Mouse (Mus musculus) right cerebral cortex, adult 2 months (tissue): Measurements from ENCODE around the gene Rnf34.

Experiments
- DNase-seq, 2 experiments: peaks; one replicate each; pipeline ENCODE4 v3.0.0; 2021 to 2022; ENCODE audit warnings: low spot score in 2 of 2

Gene Rnf34

DNA sequence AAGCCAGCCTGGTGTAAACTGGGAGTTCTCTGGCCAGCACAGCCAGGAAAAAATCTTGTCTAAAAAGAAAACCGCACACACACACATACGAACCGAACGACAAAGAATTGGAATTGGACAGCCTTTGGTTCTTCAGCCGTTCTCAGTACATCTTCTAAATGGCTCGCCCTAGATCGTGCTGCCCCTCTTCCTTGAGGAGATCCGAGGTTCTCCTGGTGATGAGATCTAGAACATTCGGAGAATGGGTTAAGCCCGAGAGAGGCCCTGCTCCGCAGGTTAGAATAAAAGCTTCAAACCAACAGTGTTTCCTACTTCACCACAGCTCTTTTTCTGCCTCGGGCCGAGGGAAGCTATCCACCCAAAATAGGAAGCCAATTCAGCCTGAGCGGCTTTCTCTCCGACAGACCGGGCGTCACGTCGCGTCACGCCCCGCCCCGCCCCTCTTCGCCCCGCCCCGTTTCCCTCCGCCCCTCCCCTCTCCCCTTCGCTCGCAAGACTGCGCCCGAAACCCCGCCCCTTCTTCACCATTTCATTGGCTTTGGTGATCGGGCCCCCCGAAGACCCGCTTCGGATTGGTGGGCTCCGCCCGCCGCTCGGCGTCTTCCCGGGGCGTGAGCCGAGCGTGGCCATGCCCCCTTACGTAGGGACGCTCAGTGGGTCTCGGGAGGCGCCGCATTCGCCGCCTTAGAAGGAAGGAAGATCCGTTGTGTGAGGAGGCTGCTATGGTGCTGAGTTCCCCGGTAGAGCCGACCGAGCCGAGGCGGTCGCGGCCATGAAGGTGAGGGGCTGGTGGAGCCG, at the start of gene Rnf34:
Gene Rnf34 (plus strand): TSS at position 528 of the 798 bp plus-strand sequence.
- peak; percentile 95 to 96 for DNase-seq

DNA sequence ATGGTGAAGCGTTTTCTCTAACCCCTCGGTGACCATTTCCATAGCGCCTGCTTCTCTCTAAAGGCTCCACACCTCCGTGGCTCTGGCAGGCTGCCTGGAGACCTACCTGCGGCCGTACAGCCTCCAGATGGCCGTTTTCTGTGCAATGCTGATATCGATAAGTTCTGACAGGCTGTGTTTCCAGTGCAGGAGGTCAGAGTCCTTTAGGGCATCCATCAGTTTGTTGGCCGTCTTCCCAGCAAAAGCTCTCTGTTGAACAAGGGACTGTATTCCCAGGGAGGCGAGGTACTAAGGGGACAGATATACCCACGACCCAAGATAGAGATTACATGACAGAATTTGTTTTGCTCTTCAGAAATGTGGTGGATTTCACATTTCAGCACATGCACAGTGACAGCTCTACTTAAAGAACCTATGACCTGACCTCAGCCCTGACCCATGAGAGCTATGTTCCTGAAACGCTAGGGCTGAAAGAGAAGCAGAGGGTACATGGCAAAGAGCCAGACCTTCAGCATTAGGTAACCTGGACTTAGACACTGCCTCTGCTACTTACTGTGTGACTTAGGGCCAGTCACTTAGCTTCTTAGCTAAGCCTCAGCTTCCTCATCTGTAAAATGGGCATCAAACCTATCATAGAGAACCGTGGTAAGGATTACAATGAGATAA, 49.4 kb upstream of the Rnf34 start:
- DNase-seq, result no peak

DNA sequence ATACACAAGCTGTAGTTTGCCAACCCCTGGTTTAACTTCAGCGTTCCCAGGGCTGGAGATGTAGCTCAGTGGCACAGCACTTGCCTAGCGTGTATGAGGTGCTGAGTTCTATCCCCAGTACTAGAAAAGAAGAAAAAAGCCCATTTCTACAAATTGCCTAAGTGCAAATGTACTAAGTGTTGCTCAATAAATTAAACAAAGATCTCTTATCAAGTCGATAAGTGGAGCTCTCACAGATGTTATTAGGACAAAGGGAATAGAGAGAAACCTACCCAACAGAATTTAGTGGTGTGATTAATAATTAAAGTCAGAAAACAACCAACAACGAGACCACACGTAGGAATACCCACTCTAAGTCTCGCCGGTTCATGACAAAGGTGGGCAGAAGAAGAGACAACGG, 48.2 kb upstream of the Rnf34 start:
- DNase-seq, result no peak

DNA sequence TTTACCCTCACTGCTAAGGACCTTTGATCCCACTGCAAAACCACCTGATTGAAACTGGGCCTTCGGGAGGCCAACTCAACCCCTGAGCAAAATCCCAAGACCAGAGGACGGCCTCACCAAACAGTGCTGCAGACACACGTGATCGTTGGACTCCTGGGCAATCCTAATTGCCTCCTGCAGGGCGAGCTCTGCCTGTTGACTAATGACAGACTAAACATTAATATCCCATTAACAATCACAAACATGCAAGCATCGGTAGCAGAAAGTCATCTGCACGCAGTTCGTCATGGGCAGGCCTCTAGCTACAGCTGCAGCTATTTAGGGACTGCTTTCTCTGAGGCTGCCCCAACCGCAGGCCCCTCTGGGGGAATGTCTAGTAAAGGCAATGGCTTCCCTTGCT, 47.1 kb upstream of the Rnf34 start:
- DNase-seq, result no peak

DNA sequence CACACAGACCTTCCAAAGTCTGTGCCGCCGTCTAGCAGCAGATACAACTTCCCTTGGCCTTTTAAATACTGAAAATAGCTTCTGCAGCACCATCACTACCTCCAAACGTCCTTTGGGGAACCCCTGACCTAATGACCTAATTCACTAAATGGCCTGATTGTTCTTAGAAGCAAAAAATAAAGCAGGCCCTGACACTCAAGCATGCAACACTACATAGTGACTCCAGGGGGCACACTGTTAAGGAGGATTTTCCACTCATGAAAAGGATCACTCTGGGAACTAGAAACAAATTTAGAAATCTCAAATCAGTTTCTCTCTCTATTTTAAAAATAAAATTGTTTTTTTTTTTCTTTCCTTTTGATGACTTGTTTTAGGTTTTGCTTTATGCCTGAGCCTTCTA, 44.3 kb upstream of the Rnf34 start:
- no peak for DNase-seq

DNA sequence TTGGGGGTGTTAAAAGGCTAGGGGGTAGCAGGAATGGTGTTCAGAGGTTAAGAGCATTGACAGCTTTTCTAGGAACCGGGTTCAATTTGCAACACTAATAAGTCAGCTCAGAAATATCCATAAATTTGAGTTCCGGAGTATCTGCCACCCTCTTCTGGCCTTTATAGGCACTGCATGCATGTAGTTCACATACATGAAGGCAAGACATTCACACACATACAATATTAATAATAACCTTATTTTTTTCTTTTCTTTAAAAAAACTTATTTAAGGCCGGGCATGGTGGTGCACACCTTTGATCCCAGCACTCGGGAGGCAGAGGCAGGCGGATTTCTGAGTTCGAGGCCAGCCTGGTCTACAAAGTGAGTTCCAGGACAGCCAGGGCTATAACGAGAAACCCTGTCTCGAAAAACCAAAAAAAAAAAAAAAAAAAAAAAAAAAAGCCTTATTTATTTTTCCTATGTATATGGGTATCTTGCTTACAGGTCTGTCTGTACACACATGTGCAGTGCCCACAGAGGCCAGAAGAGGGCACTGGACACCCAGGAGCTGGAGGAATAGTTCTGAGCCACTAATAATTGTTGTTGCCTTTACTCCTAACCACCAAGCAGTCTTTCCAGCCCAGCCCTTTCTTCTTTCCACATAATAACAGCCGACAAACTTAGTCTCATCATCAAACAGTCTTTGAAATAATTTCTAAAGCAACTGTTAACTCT, 38.3 kb upstream of the Rnf34 start:
- DNase-seq, result peak; percentile 52 to 53

DNA sequence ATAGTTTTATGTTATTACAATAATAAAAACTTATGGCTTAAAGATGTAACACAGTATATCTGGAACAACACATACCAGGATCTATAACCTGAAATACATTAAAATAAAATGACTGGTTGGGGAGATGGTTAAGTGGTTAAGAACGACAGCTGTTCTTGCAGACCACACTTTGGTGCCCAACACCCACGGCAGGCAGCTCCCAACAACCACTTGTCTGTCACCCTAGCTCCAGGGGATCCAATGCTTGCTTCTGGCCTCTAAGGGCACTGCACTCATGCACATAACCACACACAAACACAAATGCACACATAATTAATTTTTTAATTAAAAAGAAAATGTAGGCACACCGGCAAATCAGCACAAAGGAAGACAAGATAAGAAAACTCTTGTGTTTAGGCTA, 37.1 kb upstream of the Rnf34 start:
- DNase-seq, result no peak

DNA sequence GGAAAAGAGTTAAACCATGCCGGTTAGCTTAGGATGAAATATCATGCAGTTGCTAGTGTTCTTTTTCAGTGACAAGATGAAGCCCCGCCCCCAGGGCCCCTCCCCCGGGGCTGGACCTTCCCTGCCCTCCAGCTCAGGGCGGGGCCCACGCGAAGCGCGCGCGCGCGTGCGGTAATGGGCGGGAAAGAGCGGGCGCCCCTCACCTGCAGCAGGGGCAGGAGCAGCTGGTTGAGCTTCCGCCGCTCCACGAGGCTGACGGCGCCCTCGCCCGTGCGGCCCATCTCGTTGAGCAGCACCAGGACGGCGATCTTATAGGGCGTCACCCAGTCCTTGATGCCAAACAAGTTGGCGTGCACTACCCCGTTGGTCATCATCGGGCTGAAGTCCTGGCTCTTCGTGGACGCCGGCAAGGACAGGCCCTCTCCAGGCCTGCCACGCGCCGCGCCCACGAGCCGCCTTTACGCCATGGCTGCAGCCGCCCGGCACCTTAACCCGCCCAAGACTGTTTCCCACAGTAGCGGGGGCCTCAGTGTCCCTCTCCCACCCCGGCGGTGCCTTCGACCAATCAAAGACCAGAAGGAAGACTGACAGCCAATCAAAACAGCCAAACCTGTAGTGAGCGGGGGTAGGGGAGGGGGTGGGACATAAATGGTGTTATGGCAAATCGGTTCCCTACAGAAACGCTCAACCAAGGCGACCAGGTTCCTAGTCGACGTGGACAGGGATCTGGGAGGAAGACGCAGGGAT, 28.9 kb upstream of the Rnf34 start, which contains the start of gene Anapc5:
Gene Anapc5 (minus strand): TSS at position 563 of the 747 bp plus-strand sequence.
- DNase-seq, result peak; percentile 91 to 92

DNA sequence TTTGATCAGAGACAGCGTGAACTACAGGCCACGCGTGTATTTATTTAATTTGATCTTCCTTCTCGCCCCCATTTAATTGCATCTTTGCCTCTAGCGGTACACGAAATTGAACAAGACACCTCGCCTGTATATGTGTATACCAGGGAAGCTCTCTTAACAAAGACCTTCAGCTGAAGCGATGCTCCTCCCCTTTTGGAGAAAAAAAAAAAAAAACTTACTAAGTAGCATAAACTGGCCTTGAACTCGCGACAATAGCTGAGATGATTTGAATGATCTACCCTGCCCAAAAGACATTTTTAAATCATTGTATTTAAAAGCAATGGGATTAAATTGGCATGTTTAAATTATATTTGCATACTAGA, 28.3 kb upstream of the Rnf34 start:
- no peak for DNase-seq

DNA sequence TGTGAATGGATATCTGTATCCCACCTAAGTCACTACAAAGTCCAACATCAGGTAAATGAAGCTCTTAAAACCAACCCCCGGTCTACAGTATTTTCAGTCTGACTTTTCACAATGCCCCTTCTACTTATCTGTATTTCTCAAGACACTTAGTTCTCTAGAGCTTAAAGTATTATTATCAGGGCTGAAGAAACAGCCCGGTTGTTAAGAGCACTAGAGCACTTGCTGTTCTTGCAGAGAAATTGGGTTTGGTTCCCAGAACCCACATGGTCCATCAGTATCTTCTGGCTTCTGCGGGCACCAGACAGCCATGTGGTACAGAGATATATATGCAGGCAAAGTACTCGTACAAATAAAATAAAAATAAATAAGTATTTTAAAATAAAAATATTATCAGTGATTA, 27.4 kb upstream of the Rnf34 start:
- DNase-seq, result no peak

DNA sequence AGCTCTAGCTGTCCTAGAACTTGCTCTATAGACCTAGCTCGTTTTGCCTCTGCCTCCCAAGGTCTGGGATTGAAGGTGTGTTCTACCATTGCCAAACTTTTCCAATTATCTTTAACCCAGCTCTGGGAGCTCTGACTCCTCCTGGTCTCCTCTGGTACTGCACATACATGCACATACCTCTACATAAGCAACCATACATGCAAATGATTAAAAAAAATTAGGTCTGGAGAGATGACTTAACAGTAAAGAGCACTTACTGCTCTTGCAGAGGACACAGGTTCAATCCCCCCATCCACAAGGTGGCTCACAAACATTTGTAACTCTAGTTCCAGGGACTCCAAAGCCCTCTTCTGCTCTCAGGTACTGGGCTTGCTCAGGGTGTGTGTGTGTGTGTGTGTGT, 25.9 kb upstream of the Rnf34 start:
- no peak for DNase-seq

DNA sequence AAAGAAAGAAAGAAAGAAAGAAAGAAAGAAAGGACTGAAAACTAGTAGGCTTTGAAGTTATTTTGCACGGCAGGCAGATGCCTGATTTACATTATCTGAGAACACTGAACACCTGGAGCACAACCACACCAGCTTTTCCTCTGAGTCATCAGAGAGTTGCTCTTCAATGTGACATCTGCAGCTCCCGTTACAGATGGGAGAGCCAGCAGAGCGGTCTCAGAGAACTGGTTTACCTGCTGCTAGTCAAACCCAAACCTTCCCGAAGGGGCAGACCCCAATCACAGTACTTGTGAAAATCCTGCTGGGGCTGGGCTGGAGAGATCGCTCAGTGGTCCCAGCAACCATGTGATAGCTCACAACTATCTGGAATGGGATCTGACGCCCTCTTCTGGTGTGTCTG, 25.4 kb upstream of the Rnf34 start:
- no peak for DNase-seq

DNA sequence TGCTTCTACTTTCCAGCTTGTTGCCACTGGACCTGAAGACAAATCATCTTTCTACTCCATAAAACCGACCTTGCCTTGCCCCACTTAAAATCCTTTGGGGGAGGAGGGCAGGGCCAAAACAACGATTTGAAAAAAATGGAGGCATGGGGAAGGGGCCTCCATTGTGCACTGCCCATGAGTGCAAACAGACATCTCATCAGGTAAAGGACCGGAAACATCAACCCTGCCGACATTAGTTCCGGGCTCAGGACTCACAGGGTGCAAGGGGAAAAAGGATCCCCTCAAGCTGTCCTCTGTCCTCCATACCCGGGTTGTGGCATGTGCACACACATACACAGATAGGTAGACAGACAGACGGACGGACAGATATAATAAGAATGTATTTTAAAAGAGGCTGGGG, 24.7 kb upstream of the Rnf34 start:
- no peak for DNase-seq

DNA sequence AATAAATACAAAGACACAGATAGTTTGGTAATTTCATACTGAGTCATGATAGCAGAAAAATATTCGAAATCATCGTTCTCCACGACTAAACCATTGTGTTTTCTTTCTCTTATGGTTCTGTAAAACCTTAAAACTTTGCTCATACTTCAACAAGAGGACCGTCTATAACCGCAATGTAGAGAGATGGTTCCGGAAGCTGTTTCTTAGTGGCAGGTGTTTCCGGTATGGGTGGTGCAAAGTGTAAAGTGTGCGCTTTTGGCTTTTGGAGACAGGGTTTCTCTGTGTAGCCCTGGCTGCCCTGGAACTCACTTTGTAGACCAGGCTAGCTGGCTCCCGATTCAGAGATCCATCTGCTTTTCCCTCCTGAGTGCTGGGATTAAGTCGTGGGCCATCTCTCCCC, 17.3 kb upstream of the Rnf34 start:
- no peak for DNase-seq

DNA sequence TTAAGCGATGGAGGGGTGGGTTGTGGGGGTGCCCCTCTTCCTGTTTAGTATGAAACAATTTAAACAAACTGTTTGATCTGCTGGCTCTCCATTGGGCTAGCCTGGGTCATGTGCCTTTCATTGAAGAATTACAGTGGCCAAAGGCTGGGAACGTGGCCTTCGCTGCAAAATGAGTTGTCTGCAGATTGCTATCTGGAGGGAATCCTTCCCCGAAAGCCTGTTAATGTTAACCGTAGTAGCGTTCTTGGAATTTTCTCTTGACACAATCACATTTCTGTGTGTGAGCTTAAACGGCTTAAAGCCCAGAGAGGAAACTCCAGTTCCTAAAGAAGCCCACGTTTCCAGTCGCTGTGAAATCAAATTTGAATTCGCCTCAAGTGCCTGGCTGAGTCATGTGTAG, 16.9 kb upstream of the Rnf34 start:
- DNase-seq, result no peak

DNA sequence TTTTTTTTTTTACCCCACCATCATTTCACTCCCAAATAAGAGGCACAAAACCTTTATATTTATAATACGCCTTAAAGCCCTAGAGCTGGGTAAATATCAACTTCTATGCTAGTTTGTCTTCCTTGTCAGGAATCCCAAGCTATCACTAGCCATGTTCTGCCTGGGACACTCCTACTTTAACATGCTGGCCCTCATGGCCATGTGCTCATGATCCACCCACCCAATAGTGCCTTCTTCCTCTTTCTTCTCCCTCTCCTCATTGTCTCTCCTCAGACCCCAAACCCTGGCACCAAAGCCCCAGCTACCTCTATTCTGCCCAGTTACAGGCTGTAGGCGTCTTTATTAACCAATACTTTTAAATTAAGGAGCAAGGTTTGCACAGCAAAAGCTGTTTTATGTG, 8.7 kb upstream of the Rnf34 start:
- no peak for DNase-seq

DNA sequence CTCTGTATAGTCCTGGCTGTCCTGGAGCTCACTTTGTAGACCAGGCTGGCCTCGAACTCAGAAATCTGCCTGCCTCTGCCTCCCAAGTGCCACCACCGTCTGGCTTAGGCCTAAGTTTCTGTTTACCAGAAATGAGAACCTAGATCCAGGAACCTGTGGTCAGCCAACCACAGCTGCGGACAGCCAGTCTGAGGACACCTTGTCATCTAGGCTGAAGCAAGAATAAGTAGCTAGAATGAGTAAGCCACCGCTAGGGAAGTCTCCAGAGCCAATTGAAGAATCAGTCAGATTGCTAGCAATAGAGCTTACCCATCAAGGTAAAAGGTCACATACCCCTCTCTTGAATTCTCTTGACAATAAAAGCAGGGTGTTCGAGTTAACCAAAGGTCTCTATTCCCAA, 6.0 kb upstream of the Rnf34 start:
- no peak for DNase-seq

DNA sequence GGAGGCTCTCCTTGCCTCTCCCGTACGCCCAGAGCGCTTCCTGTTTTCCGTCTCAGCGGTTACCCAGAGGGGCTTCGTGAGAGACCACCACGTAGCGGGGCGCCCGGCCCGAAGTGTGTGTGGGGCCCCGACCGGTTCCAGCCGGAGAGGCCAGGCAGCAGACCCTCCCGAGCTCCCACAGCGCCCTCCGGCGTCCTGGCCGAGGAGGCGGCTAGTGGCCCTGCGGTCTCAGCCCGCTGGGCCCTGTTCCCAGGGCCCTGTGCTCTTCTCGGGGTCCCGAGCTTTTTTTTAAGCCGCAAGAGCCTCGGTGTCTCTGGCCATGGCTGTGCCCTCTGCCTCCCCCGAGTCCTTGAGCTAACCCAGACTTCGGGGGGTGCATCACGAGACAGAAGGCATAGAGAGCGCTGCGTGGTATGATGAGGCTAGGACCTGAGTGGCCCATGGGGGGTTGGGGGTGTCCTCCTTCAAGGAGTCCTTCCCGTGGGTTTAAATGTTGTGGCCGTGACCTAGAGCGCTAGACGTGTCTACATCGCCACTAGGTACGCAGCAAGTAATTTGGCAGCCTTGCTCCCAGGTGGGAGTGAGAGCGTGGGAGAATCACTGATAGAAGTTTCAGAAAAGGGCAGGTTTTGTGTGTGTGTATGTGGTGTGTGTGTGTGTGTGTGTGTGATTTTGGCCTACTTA, 613 bp downstream of the Rnf34 start:
- peak; percentile 26 to 44 for DNase-seq

DNA sequence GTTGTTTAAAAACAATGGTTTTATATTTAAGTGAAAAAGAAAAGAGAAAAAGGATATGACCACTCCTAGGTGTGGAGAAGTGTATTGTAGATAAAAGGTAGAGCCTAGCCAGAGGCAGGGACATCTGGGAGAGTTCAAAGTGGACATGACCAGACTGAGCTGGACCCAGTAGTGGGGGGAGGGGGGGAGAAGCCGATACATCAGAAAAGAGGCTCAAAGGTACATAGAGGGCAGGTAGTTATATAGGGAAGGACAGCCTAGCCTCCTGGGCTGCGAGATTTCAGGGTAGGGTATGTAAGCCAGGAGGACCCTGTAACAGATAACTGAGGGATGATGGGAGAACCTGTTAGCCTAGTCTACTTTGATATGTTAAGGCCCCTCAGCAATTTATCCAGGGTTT, 2.8 kb downstream of the Rnf34 start:
- DNase-seq, result no peak

DNA sequence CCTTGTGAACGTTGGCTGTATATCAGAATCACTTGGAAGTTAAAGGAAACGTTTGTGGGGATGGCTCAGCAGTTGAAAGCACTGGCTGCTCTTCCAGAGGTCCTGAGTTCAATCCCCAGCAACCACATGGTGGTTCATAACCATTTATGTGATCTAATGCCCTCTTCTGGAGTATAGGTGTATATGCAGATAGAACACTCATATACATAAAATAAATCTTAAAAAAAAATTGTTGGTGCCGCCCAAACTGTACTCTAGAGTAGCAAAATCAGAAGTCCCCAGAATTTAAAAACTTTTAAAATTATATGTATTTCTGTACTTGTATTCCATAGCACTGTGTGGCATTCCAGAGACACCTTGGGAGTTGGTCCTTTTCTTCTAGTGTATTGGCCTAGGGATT, 6.0 kb downstream of the Rnf34 start:
- no peak for DNase-seq

DNA sequence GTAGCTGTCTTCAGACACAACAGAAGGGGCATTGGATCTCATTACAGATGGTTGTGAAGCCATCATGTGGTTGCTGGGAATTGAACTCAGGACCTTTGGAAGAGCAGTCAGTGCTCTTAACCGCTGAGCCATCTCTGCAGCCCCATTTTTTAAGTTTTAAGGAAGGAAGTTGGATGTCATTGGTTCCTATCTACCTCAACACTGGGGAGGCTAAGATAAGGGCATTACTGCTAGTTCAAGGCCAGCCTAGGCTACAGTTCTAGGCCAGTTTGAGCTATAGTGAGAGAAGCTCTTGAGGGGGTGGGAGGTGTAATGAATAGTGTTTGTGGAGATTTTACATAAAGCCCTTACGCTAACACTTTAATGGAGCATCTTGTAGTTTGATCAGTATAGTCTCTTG, 13.2 kb downstream of the Rnf34 start:
- no peak for DNase-seq

DNA sequence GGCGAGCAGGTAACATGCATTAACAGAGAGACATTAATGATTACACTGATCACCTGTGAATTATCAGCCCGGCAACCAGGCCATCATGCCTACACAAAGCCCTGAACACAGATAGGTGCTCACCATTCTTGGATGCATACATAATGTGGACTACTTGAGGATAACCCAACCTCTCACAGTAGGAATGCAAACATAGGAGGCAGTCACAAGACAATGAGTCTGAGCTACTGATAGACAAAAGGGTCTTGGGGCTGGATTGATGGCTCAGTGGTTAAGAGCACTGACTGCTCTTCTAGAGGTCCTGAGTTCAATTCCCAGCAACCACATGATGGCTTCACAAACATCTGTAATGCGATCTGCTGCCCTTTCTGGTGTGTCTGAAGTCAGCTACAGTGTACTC, 22.8 kb downstream of the Rnf34 start:
- DNase-seq, result no peak
